Mouse (Mus musculus): ENCODE results near the gene Abcg1. TPM values are rescaled to one million over a fixed set of nuclear protein-coding genes. Genes with fewer than 3 reads are reported as not detected.

Gene Abcg1
- polyA plus RNA-seq, 1 experiment from 2014 or later = 5.4 TPM

DNA sequence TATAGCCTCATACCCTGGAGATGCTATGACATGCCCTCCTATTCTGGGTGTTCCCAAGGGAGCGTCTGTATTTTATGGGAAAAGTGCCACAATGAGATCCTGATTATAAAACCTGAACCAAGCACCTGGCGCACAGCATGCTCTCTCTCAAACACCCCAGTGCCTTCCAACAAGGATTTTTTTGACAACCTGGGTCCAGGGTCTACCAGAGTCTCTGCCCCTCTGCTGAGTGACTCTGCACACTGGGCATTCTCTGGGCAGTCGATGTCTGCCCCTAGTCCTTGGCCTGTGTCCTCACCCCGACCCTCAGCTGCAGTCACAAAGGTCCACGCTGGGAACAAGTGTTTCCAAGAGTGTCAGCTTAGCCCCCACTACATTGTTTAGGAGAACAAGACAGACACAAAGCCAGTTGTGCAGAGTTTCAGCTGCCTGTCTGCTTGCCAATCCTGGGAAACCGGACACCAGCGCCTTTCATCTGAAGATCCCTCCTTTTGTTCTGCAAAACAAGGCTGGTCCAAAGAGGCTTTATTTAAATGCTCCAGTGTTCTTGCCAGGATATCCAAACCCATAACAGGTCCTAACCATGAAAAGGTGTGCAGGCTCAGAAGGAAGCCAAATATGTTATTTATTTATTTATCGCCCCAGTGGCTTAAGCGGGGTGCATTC is 55.8 kb downstream of the Abcg1 start:
- H3K27ac ChIP-seq = no peak overlapping the region
- H3K9me3 ChIP-seq (replicated peaks) = no peaks in the 10 kb centered on the region
- no peak overlapping the region for H3K4me2 ChIP-seq
- no peaks in the 10 kb centered on the region for H3K27me3 ChIP-seq (replicated peaks)
- no peak for ATAC-seq
- H3K4me3 ChIP-seq = no peak overlapping the region
- H3K36me3 ChIP-seq = 0 out of 2 replicates have a peak, but pooled peaks cover 3% of the 10 kb centered on the region
- no peak overlapping the region for H3K9ac ChIP-seq
- 0 out of 2 replicates have a peak, but pooled peaks cover 3% of the 10 kb centered on the region for H3K4me1 ChIP-seq
- 75% methylated on average over 9 of the region's 9 CpGs for WGBS (ENCODE audit: insufficient replicate concordance)

DNA sequence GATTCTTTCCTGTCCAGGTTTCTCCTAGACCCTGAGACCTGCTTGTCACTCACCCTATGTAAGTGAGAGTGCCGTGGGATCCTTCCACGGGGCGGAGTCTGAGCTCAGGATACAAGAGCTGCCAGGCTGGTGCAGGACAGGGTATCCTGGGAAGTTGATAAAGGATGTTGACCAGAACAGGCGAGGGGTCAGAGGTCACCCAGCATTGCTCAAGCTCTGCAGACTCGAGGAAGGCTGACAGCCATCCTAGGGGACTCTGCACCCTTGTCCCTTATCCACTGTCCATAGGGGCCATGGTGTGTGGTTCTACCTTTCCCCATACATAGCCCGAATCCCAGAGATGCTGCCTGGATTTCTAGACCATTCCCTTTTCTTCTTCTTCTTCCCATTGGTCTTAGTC is 58.6 kb downstream of the Abcg1 start:
- peaks cover 16% of the 10 kb centered on the region; the same call in 1 of the 2 replicates for H3K27me3 ChIP-seq (replicated peaks)
- peak; percentile 46; the same call in 1 of the 2 replicates for ATAC-seq
- no peak overlapping the region for H3K4me2 ChIP-seq
- no peak overlapping the region for H3K9ac ChIP-seq
- 58% methylated on average over 6 of the region's 6 CpGs for WGBS (ENCODE audit: insufficient replicate concordance)
- H3K27ac ChIP-seq = no peak overlapping the region
- H3K9me3 ChIP-seq (replicated peaks) = no peaks in the 10 kb centered on the region
- 0 out of 2 replicates have a peak, but pooled peaks cover under 1% of the 10 kb centered on the region for H3K36me3 ChIP-seq
- H3K4me1 ChIP-seq = peaks cover 5% of the 10 kb centered on the region; the same call in 1 of the 2 replicates
- no peak overlapping the region for H3K4me3 ChIP-seq

DNA sequence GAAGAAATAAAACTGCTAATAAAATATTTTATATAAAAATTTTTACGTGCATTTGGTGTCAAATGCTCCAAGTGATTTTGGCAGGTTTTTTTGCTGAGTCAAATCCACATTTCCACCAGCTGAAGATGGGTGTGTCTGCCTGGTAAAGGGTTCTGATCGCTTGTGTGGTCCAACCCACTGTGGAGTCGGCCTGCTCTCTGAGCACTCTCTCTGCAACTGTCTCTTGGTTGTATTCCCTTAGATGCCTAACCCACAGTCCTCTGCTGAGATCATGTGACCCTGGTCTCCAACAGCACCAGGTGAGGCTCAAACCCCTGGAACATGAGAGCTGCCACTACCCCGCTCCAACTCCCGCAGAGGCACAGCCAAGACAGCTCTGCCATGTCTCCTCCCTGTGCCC is 60.5 kb downstream of the Abcg1 start:
- H3K27me3 ChIP-seq (replicated peaks) = peaks cover 29% of the 10 kb centered on the region
- no peak overlapping the region for H3K4me3 ChIP-seq
- no peak overlapping the region for H3K4me2 ChIP-seq
- H3K4me1 ChIP-seq = peaks cover 12% of the 10 kb centered on the region
- no peaks in the 10 kb centered on the region for H3K36me3 ChIP-seq
- no peak overlapping the region for H3K9ac ChIP-seq
- WGBS (ENCODE audit: insufficient replicate concordance) = 69% methylated on average over 5 of the region's 5 CpGs
- no peak for ATAC-seq
- no peaks in the 10 kb centered on the region for H3K9me3 ChIP-seq (replicated peaks)
- no peak overlapping the region for H3K27ac ChIP-seq

DNA sequence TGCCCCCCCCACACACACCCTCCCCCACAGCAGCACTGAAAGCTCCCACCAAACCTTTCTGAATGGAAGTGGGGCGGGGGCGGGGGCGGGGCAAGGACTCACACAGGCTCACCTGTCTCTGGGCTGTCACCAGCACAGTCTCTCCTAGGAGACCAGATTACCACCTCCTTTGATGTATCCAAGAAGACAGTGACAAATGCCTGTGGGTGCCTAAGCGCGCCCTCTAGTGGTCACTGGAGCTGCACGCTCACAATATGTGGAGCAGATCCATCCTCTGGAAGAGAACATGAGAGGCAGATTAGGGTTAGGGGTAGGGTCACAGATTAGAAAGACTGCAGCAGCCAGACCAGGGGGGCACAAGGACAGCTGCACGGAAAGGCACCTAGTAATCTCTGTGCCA is 62.0 kb downstream of the Abcg1 start:
- Histone ChIP-seq H3K4me3 (no peak overlapping the region), H3K4me1 (peaks cover 12% of the 10 kb centered on the region), H3K9ac (no peak overlapping the region), H3K27me3 (replicated peaks) (peaks cover 30% of the 10 kb centered on the region), H3K9me3 (replicated peaks) (no peaks in the 10 kb centered on the region), H3K4me2 (no peak overlapping the region), H3K36me3 (no peaks in the 10 kb centered on the region), H3K27ac (no peak overlapping the region)
- ATAC-seq = peak; percentile 64; the same call in 1 of the 2 replicates
- WGBS (ENCODE audit: insufficient replicate concordance) = 3% methylated on average over 7 of the region's 7 CpGs

DNA sequence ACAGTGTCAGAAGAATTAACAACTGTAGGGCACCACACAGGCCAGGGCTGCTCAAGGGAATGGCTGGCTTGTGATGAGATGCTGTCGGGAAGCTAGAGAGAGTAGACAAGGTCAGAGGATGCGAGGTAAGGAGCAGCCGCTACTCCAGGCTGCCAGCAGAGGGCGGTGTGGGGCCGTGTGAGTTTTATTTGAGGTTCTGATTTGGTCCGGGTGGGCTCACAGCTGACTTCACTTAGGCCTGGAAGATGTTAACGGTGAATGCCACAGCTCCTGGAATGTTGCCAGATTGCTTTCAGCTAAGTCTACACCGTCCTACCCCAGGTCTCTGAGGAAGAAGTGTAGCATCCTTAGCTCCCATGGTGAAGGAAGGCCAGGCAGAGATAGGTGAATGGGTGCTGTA is 64.5 kb downstream of the Abcg1 start:
- ATAC-seq = no peak

GRCm38 (mm10) chr17:31125548-31126266 is 68.2 kb downstream of the Abcg1 start:
- H3K4me1 ChIP-seq = peaks cover 9% of the 10 kb centered on the region
- H3K27ac ChIP-seq = no peak overlapping the region
- H3K4me2 ChIP-seq = no peak overlapping the region
- H3K4me3 ChIP-seq = no peak overlapping the region
- peaks cover 53% of the 10 kb centered on the region for H3K27me3 ChIP-seq (replicated peaks)
- H3K36me3 ChIP-seq = no peaks in the 10 kb centered on the region
- ATAC-seq = no peak
- no peaks in the 10 kb centered on the region for H3K9me3 ChIP-seq (replicated peaks)
- no peak overlapping the region for H3K9ac ChIP-seq
- WGBS (ENCODE audit: insufficient replicate concordance) = 41% methylated on average over 9 of the region's 9 CpGs

More for the DNA sequence above, 64.5 kb downstream of the Abcg1 start:
- no peaks in the 10 kb centered on the region for H3K36me3 ChIP-seq
- no peak overlapping the region for H3K4me3 ChIP-seq
- no peaks in the 10 kb centered on the region for H3K9me3 ChIP-seq (replicated peaks)
- H3K9ac ChIP-seq = no peak overlapping the region
- peaks cover 12% of the 10 kb centered on the region for H3K4me1 ChIP-seq
- peaks cover 48% of the 10 kb centered on the region for H3K27me3 ChIP-seq (replicated peaks)
- H3K27ac ChIP-seq = no peak overlapping the region
- H3K4me2 ChIP-seq = no peak overlapping the region
- WGBS (ENCODE audit: insufficient replicate concordance) = 8% methylated on average over 8 of the region's 8 CpGs

DNA sequence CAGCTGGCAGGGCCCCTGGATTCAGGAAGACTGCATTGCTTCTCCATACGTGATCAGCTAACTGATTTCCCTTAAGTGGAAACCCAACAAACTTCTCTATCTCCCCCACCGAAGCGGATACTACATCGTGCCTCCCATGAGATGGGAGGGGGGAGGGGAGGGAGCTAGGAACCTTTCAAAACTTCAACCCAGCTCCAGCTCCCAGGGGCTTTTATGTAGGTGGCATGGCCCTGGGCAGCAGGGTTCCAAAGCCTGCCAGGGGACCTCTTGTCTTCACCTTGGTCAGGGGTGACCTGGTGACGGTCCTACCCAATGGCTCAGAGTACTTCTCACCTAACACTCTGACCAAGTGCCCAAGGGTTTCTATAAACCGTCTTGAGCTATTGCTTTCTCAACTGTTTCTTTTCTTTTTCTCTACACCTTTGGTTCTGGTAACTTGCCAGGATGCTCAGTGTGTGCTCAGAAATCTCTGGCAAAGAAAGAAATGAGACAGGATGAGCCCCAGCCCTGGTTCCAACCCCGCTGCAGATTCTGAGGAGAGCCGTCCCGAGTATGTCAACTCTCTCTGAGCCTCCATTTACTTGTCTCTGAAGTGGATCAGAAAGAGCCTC is 71.3 kb downstream of the Abcg1 start:
- Histone ChIP-seq H3K27ac (no peak overlapping the region), H3K4me2 (no peak overlapping the region), H3K9me3 (replicated peaks) (no peaks in the 10 kb centered on the region), H3K27me3 (replicated peaks) (peaks cover 42% of the 10 kb centered on the region), H3K9ac (no peak overlapping the region), H3K36me3 (no peaks in the 10 kb centered on the region), H3K4me1 (0 out of 2 replicates have a peak, but pooled peaks cover under 1% of the 10 kb centered on the region), H3K4me3 (no peak overlapping the region)
- WGBS (ENCODE audit: insufficient replicate concordance) = 60% methylated on average over 9 of the region's 9 CpGs
- ATAC-seq = no peak

DNA sequence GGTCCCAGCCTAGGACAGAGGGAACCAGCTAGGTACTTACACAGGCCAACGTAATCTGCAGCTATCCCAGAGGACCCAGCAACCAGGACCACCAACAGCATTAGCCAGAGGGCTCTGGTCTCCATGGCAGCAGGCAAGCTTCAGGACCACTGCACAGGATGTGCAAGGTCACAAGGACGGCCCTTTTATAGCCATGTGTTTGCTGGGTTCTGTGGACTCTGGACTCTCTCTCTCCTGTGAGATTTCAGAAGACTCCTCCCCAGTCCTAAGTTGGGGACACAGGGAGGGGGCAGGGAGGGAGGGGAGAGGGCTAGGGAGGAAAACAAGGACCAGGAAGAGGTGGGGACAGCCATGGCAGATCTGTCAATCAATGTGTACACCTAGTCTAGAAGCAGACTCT is 72.0 kb downstream of the Abcg1 start, which contains the start of gene Tff3:
TSS of gene Tff3 (minus strand) at position 195 of the 400 bp plus-strand sequence.
- H3K4me1 ChIP-seq = 0 out of 2 replicates have a peak, but pooled peaks cover 5% of the 10 kb centered on the region
- H3K36me3 ChIP-seq = no peaks in the 10 kb centered on the region
- H3K9me3 ChIP-seq (replicated peaks) = no peaks in the 10 kb centered on the region
- H3K4me2 ChIP-seq = no peak within 1 kb of the TSS
- 30% methylated on average over 2 of the region's 2 CpGs for WGBS (ENCODE audit: insufficient replicate concordance)
- H3K9ac ChIP-seq = no peak within 1 kb of the TSS
- peak; percentile 30; the same call in 1 of the 2 replicates for ATAC-seq
- no peak within 1 kb of the TSS for H3K27ac ChIP-seq
- H3K27me3 ChIP-seq (replicated peaks) = peaks cover 42% of the 10 kb centered on the region
- H3K4me3 ChIP-seq = no peak within 1 kb of the TSS

GRCm38 (mm10) chr17:31131269-31131821 is 73.9 kb downstream of the Abcg1 start:
- H3K27ac ChIP-seq = no peak overlapping the region
- no peak for ATAC-seq
- H3K4me1 ChIP-seq = peaks cover 9% of the 10 kb centered on the region; the same call in 1 of the 2 replicates
- H3K9ac ChIP-seq = no peak overlapping the region
- H3K9me3 ChIP-seq (replicated peaks) = no peaks in the 10 kb centered on the region
- H3K36me3 ChIP-seq = no peaks in the 10 kb centered on the region
- 62% methylated on average over 10 of the region's 10 CpGs for WGBS (ENCODE audit: insufficient replicate concordance)
- no peak overlapping the region for H3K4me3 ChIP-seq
- no peak overlapping the region for H3K4me2 ChIP-seq
- peaks cover 31% of the 10 kb centered on the region for H3K27me3 ChIP-seq (replicated peaks)

DNA sequence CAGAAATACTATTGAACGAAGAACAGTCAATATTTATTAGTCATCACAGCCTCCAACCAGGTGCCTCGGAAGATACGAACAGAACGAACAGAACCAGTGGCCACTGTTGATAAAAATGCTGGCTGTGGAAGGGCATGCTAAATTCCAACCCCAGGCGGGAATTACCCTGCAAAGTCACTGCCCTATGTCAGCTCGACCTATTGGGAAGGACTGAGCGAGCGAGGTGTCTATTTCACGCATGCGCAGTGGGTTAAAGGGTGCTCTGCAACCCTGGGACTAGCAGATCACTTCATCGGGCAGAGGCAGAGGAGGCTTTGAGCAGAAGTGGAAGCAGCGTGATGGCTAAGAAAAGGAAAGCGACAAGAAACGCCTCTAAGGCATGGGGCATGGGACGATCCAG is 76.3 kb downstream of the Abcg1 start:
- peak; percentile 57 for ATAC-seq
- H3K9me3 ChIP-seq (replicated peaks) = no peaks in the 10 kb centered on the region
- H3K27ac ChIP-seq = no peak overlapping the region
- H3K9ac ChIP-seq = no peak overlapping the region
- peaks cover 9% of the 10 kb centered on the region; the same call in 1 of the 2 replicates for H3K4me1 ChIP-seq
- WGBS (ENCODE audit: insufficient replicate concordance) = 54% methylated on average over 15 of the region's 15 CpGs
- peaks cover 11% of the 10 kb centered on the region; the same call in 1 of the 2 replicates for H3K27me3 ChIP-seq (replicated peaks)
- no peaks in the 10 kb centered on the region for H3K36me3 ChIP-seq
- 0 out of 2 replicates have a peak overlapping the region, but pooled peaks have one; percentile 6 for H3K4me2 ChIP-seq
- no peak overlapping the region for H3K4me3 ChIP-seq

DNA sequence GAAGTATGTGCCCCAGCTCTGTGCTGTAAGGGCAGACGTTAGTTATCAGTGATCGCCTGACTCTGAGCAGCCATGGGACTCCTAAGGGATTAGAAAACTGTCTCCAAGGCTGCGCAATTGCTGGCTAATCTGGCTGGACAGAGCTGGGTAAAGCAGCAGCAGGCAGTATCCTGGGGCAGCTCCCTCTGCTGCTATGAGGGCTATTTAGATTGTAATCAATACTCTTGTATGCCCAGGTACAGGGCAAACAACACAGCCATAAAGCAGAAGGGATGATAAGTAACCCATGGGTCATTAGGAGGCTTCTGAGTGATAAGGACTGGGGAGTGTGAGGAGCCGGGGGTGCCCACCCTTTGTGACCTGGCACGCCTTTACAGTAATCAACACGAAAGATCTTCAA is 77.4 kb downstream of the Abcg1 start:
- no peak for ATAC-seq
- Histone ChIP-seq H3K9me3 (replicated peaks) (no peaks in the 10 kb centered on the region), H3K4me1 (peaks cover 9% of the 10 kb centered on the region; the same call in 1 of the 2 replicates), H3K4me2 (no peak overlapping the region), H3K9ac (no peak overlapping the region), H3K27ac (no peak overlapping the region), H3K27me3 (replicated peaks) (peaks cover 7% of the 10 kb centered on the region; the same call in 1 of the 2 replicates), H3K36me3 (no peaks in the 10 kb centered on the region), H3K4me3 (no peak overlapping the region)
- 53% methylated on average over 6 of the region's 6 CpGs for WGBS (ENCODE audit: insufficient replicate concordance)
